ENCODE assay signal across 14 mouse cellular contexts in the genomic region with DNA sequence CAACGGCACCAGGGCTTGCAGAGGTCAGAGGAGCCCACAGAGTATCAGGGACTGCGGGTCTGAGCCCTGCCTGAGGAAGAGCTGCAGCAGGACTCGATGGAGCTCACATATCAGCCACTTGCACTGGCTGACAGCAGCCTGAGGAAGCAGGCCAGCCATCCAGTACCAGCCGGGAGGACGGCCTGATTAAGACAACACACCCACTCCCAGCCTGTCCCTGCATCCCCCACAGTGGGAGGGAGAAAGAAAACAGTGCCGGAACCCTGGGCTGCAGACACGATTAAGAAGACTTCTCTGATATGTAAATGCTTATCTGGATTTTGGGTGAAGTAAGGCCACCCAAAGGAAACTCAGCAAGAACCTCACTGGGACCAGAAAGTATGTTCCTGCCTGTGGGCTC. TPM values are rescaled to one million over a fixed set of nuclear protein-coding genes. Genes with fewer than 3 reads are reported as not detected.
DNase-seq lines count a peak whose midpoint lies in the region.
"Had no signal": no experiment of that assay in that cellular context is flagged by ENCODE, and none has a peak within 500 bp of the region (broad histone marks: within the 10 kb centered on the region; RNA-seq: fewer than 3 reads in every experiment).

No protein-coding gene starts in this region.

- peak; percentile 40 to 48 for DNase-seq in frontal cortex, postnatal 36 days (ENCODE audit: low spot score in 2 of 2)
- DNase-seq in frontal cortex, postnatal 25 days (ENCODE audit: low spot score in 2 of 2), result no peak
- DNase-seq in layer of hippocampus, adult 8-10 months (ENCODE audit: low spot score in 2 of 2), result peak; percentile 48 to 62
- no peak for DNase-seq in layer of hippocampus, adult 9-10 months (ENCODE audit: low spot score)
- DNase-seq in right cerebral cortex, postnatal 25 days, result peak; percentile 40
- DNase-seq in right cerebral cortex, postnatal 10 days (ENCODE audit: low spot score in 2 of 2), result no peak
- no peak for DNase-seq in thymus, postnatal 14 days
- DNase-seq in cerebellum, adult 9-10 months, result no peak
- DNase-seq: adrenal gland, adult 8-10 months; cerebellum, adult 9-11 months; heart, adult 11 months; heart, postnatal 14 days; kidney, adult 8-10 months had no signal

RNA-seq across cellular contexts. Expression of gene Lemd2, which starts 4.4 kb away (rescaled TPM):
- 10 to 100 TPM; 41.9 to 48.4 (median 43.0) TPM for total RNA-seq in layer of hippocampus, adult 8-10 months (2022)

RNA-seq across cellular contexts. Expression of gene Ip6k3, which starts 32.3 kb away (rescaled TPM):
- total RNA-seq in layer of hippocampus, adult 8-10 months (2022), result 1 to 10 TPM in 2 of 4 experiments, under 1 TPM in 2; 0.27 to 3.7 (median 2.0) TPM
- total RNA-seq: hindbrain, postnatal 0 days had no signal

Comparison
In these comparisons a context has a peak if more than half of its experiments do, and no peak if none do; other contexts are left out.
1. DNase-seq: peak in frontal cortex, postnatal 36 days (2 of 2), layer of hippocampus, adult 8-10 months (2 of 2) and right cerebral cortex, postnatal 25 days (single experiment); none in frontal cortex, postnatal 25 days (0 of 2), layer of hippocampus, adult 9-10 months (single experiment), right cerebral cortex, postnatal 10 days (0 of 2), thymus, postnatal 14 days (single experiment) and cerebellum, adult 9-10 months (single experiment).